In the genomic region with DNA sequence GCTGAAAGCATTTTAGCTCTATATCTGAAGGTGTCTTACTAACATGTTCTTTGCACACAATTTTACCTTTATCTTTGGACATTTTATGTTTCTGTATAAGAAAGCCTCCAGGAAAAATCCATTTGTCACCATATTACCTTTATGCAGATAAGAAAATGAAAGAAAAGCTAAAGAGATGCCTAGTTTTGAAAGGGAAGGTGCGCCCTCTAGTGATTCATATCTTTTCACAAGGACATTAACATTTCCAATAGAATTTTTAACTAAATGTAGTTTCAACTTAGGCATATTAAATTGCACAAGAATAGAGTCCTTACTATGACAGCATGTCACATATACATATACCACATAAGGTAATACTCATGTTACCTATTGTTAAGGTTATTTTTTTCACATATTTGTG, we compare ENCODE assay signal across 9 mouse cellular contexts.
DNase-seq lines count a peak whose midpoint lies in the region; ATAC-seq and TF ChIP-seq lines count a peak whose summit lies in the region.
"Had no signal": no experiment of that assay in that cellular context is flagged by ENCODE, and none has a peak within 500 bp of the region (broad histone marks: within the 10 kb centered on the region; RNA-seq: fewer than 3 reads in every experiment).

No protein-coding gene starts in this region.

- H3K36me3 ChIP-seq in embryonic facial prominence, embryonic 11.5 days (replicated peaks; ENCODE audit: control insufficient read depth, insufficient read depth, low read depth, low read length): no peaks in the 10 kb centered on the region
- H3K36me3 ChIP-seq in embryonic facial prominence, embryonic 10.5 days (replicated peaks): no peaks in the 10 kb centered on the region

- H3K9me3 ChIP-seq in embryonic facial prominence, embryonic 11.5 days (replicated peaks; ENCODE audit: control insufficient read depth, low read length): no peaks in the 10 kb centered on the region
- no peaks in the 10 kb centered on the region for H3K9me3 ChIP-seq in embryonic facial prominence, embryonic 10.5 days

- H3K27me3 ChIP-seq in embryonic facial prominence, embryonic 11.5 days (ENCODE audit: control insufficient read depth, insufficient read depth, low read length): no peaks in the 10 kb centered on the region
- no peaks in the 10 kb centered on the region for H3K27me3 ChIP-seq in embryonic facial prominence, embryonic 10.5 days (replicated peaks; ENCODE audit: low read depth, poor library complexity, severe bottlenecking)

- H3K4me3 ChIP-seq in embryonic facial prominence, embryonic 11.5 days (ENCODE audit: low read depth, low read length): no peak overlapping the region
- no peak overlapping the region for H3K4me3 ChIP-seq in embryonic facial prominence, embryonic 10.5 days
- no peak overlapping the region for H3K4me3 ChIP-seq in layer of hippocampus, adult 2 months

- H3K9ac ChIP-seq in embryonic facial prominence, embryonic 11.5 days (replicated peaks; ENCODE audit: low read length): no peak overlapping the region

- no peaks in the 10 kb centered on the region for H3K4me1 ChIP-seq in embryonic facial prominence, embryonic 11.5 days (ENCODE audit: control insufficient read depth, insufficient read depth, low read length)
- H3K4me1 ChIP-seq in embryonic facial prominence, embryonic 10.5 days: no peaks in the 10 kb centered on the region

- DNase-seq in embryonic facial prominence, embryonic 11.5 days (ENCODE audit: low spot score): peak; percentile 36
- no peak for DNase-seq in embryonic facial prominence, embryonic 10.5 days (ENCODE audit: low spot score)
- peak; percentile 23 to 24 for DNase-seq in layer of hippocampus, adult 2 months (ENCODE audit: low spot score in 2 of 2)
- no peak for DNase-seq in layer of hippocampus, postnatal 36 days
- peak; percentile 46 for DNase-seq in 3T3-L1 (ENCODE audit: low read depth, low spot score)
- peak; percentile 56 for DNase-seq in embryo, embryonic 10.5 days (ENCODE audit: low spot score)
- DNase-seq in thymus, postnatal 14 days: no peak

- peak; percentile 78 for TF ChIP-seq CTCF in layer of hippocampus, adult 2 months (conservative IDR thresholded peaks at IDR 0.05)

- H3K4me2 ChIP-seq in embryonic facial prominence, embryonic 11.5 days (ENCODE audit: low read depth, low read length): no peak overlapping the region

- no peak overlapping the region for H3K27ac ChIP-seq in embryonic facial prominence, embryonic 11.5 days (replicated peaks; ENCODE audit: low read depth, low read length)
- H3K27ac ChIP-seq in embryonic facial prominence, embryonic 10.5 days (replicated peaks): no peak overlapping the region
- no peak overlapping the region for H3K27ac ChIP-seq in layer of hippocampus, adult 2 months

- WGBS in embryonic facial prominence, embryonic 11.5 days: 4% methylated on average over 1 of the region's 1 CpGs
- WGBS in embryonic facial prominence, embryonic 10.5 days: 14% methylated on average over 1 of the region's 1 CpGs

- no peak for ATAC-seq in embryonic facial prominence, embryonic 11.5 days (replicated peaks; ENCODE audit: insufficient number of reproducible peaks, low FRiP score, low TSS enrichment, low read depth)
- ATAC-seq in megakaryocyte-erythroid progenitor cell, adult 5-6 weeks (replicated peaks; ENCODE audit: low FRiP score, low TSS enrichment, poor library complexity, severe bottlenecking): no peak
- ATAC-seq: CD4-positive, CD25-positive, alpha-beta regulatory T cell, adult 4 months had no signal

Comparison
In these comparisons a context has a peak if more than half of its experiments do, and no peak if none do; other contexts are left out.
1. DNase-seq: peak in embryonic facial prominence, embryonic 11.5 days (single experiment), layer of hippocampus, adult 2 months (2 of 2), 3T3-L1 (single experiment) and embryo, embryonic 10.5 days (single experiment); none in embryonic facial prominence, embryonic 10.5 days (single experiment), layer of hippocampus, postnatal 36 days (0 of 2) and thymus, postnatal 14 days (single experiment).